Mouse (Mus musculus): Measurements from ENCODE around the gene Mlana. TPM values are rescaled to one million over a fixed set of nuclear protein-coding genes. Genes with fewer than 3 reads are reported as not detected.

Mlana gene
- polyA plus RNA-seq, 1 experiment from 2014 or later, result 0.21 TPM

DNA sequence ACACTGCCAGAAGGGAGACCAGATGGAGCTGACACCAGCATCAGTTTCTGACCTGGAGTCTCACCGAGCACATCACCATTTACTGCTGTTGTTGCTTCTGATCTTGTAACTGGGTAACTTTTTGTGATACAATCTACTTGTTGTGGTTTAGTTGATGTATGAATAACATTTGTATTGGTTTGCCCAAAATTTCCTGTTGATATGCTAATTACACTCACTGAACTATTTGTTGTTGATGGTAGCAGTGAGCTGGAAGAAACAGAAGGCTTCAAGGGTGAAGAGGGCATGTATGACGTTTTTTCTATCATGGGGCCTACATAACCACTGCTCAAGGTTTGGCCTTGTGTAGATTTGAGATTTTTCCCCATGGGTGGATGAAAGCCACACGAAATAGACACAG lies 20.2 kb downstream of the Mlana start:
- H3K9me3 ChIP-seq, result no peaks in the 10 kb centered on the region
- no peak overlapping the region for H3K27ac ChIP-seq
- H3K27me3 ChIP-seq (ENCODE audit: poor library complexity, severe bottlenecking), result no peaks in the 10 kb centered on the region
- H3K36me3 ChIP-seq (replicated peaks), result peaks cover 41% of the 10 kb centered on the region
- no peak overlapping the region for H3K4me3 ChIP-seq
- no peaks in the 10 kb centered on the region for H3K4me1 ChIP-seq
- WGBS, result 90% methylated on average over 3 of the region's 3 CpGs
- DNase-seq (ENCODE audit: extremely low spot score, low spot score), result no peak

DNA sequence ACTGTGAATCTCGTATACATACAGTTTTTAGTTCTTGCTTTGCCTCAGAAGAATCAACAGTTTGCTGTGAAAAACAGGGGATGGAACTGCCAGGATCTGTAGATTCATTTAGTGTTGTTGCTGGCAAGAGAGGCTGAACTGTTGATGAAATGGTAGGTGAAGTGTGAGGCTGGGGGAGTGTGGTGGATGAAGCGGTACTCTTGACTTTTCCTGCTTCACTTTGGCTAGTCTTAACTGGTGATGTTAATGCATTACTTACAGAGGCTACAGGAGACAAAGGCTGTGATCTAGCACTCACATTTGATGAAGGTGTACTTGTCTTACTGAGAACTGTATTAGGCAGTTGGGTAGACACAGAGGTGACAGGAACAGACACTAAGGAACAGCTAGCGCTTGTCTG lies 20.9 kb downstream of the Mlana start:
- no peak overlapping the region for H3K4me3 ChIP-seq
- H3K27ac ChIP-seq, result no peak overlapping the region
- no peaks in the 10 kb centered on the region for H3K27me3 ChIP-seq (ENCODE audit: poor library complexity, severe bottlenecking)
- H3K9me3 ChIP-seq, result no peaks in the 10 kb centered on the region
- no peak for DNase-seq (ENCODE audit: extremely low spot score, low spot score)
- WGBS, result 97% methylated on average over 3 of the region's 3 CpGs
- peaks cover 41% of the 10 kb centered on the region for H3K36me3 ChIP-seq (replicated peaks)
- no peaks in the 10 kb centered on the region for H3K4me1 ChIP-seq

DNA sequence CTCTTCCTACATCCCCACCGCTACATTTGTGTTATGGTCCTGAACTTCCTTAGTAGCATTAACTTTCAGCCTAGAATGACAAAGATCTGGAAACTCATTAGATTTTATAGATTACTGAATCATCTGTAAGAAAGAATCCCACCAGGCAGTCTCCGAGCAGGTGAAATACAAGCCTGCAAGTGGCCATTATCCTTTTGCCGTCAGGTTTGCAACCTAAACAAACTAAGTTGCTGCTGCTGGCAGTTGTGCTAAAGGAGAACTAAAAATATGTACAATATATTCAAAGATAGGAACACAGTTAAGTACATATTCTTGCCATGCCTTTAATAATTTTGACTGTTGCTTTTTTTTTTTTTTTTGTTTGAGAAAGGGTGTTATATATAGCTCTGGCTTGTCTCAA lies 37.8 kb downstream of the Mlana start:
- WGBS, result 91% methylated on average over 3 of the region's 3 CpGs
- DNase-seq (ENCODE audit: extremely low spot score, low spot score), result no peak

DNA sequence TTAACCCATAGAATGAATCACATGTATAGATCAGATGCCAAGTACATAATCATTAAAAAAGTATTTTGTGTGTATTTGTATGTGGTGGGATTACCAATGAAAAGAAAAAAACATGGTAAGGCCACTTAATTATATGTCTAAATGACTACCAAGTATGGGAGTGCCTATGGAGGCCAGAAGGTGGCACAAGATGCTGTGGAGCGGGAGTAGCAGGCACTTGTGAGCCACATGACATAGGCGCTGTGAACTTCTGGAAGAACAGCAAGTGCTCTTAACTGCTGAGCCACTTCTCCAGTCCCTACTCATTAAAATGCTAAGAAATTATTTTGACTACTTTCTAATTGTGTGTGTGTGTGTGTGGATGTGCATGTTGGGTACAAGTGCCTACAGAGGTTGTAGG lies 42.0 kb downstream of the Mlana start:
- H3K4me1 ChIP-seq, result no peaks in the 10 kb centered on the region
- no peaks in the 10 kb centered on the region for H3K27me3 ChIP-seq (ENCODE audit: poor library complexity, severe bottlenecking)
- no peaks in the 10 kb centered on the region for H3K36me3 ChIP-seq (replicated peaks)
- 77% methylated on average over 2 of the region's 2 CpGs for WGBS
- no peak overlapping the region for H3K27ac ChIP-seq
- DNase-seq (ENCODE audit: extremely low spot score, low spot score), result no peak
- no peaks in the 10 kb centered on the region for H3K9me3 ChIP-seq
- H3K4me3 ChIP-seq, result no peak overlapping the region

More for the DNA sequence above, 37.8 kb downstream of the Mlana start:
- Histone ChIP-seq H3K4me1 (no peaks in the 10 kb centered on the region), H3K36me3 (replicated peaks) (no peaks in the 10 kb centered on the region), H3K27me3 (ENCODE audit: poor library complexity, severe bottlenecking) (no peaks in the 10 kb centered on the region), H3K4me3 (no peak overlapping the region), H3K27ac (no peak overlapping the region), H3K9me3 (no peaks in the 10 kb centered on the region)

DNA sequence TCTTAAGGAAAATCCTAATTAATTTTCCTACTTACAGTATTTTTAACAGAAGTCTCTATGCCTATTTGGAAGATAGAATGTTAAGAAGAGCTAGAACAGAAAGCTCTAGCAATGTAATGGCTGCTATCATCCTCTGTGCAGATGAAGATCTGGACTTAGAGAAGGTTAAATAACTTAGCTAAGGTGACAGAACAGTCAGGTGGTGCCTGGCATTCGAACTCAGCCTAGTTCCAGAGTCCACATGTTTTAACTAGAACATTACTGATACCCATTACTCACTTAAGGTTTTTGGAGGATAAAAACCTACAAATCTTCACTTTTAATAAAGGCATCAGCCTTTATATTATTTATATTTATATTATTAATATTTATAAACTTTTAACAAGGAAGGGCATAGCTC lies 43.0 kb downstream of the Mlana start:
- Histone ChIP-seq H3K4me1 (no peaks in the 10 kb centered on the region), H3K27ac (no peak overlapping the region), H3K36me3 (replicated peaks) (no peaks in the 10 kb centered on the region), H3K4me3 (no peak overlapping the region), H3K27me3 (ENCODE audit: poor library complexity, severe bottlenecking) (no peaks in the 10 kb centered on the region), H3K9me3 (no peaks in the 10 kb centered on the region)
- DNase-seq (ENCODE audit: extremely low spot score, low spot score), result no peak
- WGBS, result 89% methylated on average over 1 of the region's 1 CpGs

DNA sequence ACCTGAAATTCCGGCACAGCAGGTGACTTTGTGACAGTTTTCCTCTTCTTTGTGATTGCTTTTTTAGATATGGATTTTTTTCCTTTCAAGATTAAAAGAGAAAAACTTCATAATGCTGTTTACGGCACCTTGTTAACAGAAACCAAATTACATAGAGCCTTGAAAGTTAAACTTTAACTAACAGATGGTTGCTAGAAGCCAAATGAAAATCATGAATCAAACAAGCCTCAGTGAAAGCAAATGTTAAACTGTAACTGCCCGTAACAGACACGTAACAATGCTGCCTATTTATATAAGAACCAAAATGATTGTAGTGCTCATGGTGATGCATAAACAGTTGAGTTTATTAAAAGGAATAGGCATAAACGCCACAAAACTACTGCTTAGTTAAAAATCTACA lies 45.9 kb downstream of the Mlana start:
- H3K4me1 ChIP-seq, result no peaks in the 10 kb centered on the region
- 92% methylated on average over 5 of the region's 5 CpGs for WGBS

DNA sequence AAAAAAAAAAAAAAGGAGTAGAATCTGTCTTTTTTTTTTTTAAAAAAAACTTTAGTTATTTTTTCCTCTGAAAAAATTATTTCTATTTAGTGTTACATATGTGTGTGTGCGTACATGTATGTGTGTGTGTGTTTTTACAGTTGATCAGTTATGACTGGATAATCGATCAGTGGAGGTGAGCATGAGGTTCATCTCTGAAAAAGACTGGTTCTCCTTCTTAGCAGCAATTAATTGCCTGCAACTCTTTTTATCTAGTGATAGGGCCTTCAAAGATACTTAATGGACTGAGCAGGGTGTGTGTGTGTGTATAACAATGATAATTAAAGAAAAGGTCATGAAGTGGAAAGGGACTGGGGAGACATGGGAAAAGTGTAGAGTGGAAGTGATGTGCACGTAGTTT lies 53.4 kb downstream of the Mlana start:
- WGBS, result 91% methylated on average over 3 of the region's 3 CpGs

More for the DNA sequence above, 45.9 kb downstream of the Mlana start:
- no peak overlapping the region for H3K4me3 ChIP-seq
- no peaks in the 10 kb centered on the region for H3K27me3 ChIP-seq (ENCODE audit: poor library complexity, severe bottlenecking)
- no peaks in the 10 kb centered on the region for H3K9me3 ChIP-seq
- DNase-seq (ENCODE audit: extremely low spot score, low spot score), result no peak
- H3K27ac ChIP-seq, result no peak overlapping the region
- peaks cover 8% of the 10 kb centered on the region for H3K36me3 ChIP-seq (replicated peaks)

DNA sequence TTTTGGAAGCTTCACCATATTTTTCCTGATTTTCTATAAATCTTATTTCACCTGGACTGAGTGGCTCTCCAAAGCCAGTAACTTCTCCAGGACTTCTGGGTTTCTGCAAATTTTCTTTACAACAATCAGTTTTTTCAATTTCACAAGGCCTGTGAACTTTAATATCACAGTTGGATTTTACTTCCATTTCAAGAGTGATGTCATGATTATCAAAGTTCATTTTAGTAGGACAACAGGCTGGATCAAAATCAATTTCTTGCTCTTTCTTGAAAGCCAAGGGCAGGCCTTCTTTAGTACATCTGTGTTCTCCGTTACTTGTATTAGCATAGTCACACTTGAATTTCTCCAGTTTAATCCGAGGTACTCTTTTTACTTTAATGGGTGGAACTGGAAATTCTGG lies 56.3 kb downstream of the Mlana start:
- Histone ChIP-seq H3K36me3 (replicated peaks) (peaks cover 7% of the 10 kb centered on the region), H3K27ac (no peak overlapping the region), H3K4me3 (no peak overlapping the region), H3K27me3 (ENCODE audit: poor library complexity, severe bottlenecking) (no peaks in the 10 kb centered on the region), H3K4me1 (no peaks in the 10 kb centered on the region), H3K9me3 (peaks cover 1% of the 10 kb centered on the region; the same call in 1 of the 2 replicates)
- no peak for DNase-seq (ENCODE audit: extremely low spot score, low spot score)
- WGBS, result 91% methylated on average over 2 of the region's 2 CpGs

More for the DNA sequence above, 53.4 kb downstream of the Mlana start:
- Histone ChIP-seq H3K36me3 (replicated peaks) (peaks cover 15% of the 10 kb centered on the region), H3K27me3 (ENCODE audit: poor library complexity, severe bottlenecking) (no peaks in the 10 kb centered on the region), H3K9me3 (no peaks in the 10 kb centered on the region), H3K4me1 (no peaks in the 10 kb centered on the region), H3K4me3 (no peak overlapping the region), H3K27ac (no peak overlapping the region)
- DNase-seq (ENCODE audit: extremely low spot score, low spot score), result no peak

Other genes with a start within 250 kb of the Mlana start
- gene Ric1, start 175.5 kb upstream of the Mlana start, polyA plus RNA-seq (2016; fragmentation: Nextera tagmentation; extraction: Ambion mirVana), result 11.7 and 11.9 TPM in 2 replicates
- 17.1 and 17.6 TPM in 2 replicates for gene Ermp1, start 49.4 kb upstream of the Mlana start, polyA plus RNA-seq (2016; fragmentation: Nextera tagmentation; extraction: Ambion mirVana)
- gene 9930021J03Rik, start 108.2 kb downstream of the Mlana start, polyA plus RNA-seq (2016; fragmentation: Nextera tagmentation; extraction: Ambion mirVana), result 4.0 and 4.2 TPM in 2 replicates
- gene Ranbp6, start 115.2 kb downstream of the Mlana start, polyA plus RNA-seq (2016; fragmentation: Nextera tagmentation; extraction: Ambion mirVana), result 23.2 and 23.4 TPM in 2 replicates
- gene Il33, start 227.3 kb downstream of the Mlana start, polyA plus RNA-seq (2016; fragmentation: Nextera tagmentation; extraction: Ambion mirVana), result 0.48 and 0.68 TPM in 2 replicates